Mouse (Mus musculus) regulatory T cell (primary cell): ENCODE measurements around the gene Gm28047.

Experiments used
- in situ Hi-C: fragments of 300-600 bp; cut with MboI, MseI; formaldehyde crosslinking; loops from one replicate; pipeline ENCODE4 v1.15.1; 2025; ENCODE audit warnings: high pct_unique_total_duplicates

Gene Gm28047

DNA sequence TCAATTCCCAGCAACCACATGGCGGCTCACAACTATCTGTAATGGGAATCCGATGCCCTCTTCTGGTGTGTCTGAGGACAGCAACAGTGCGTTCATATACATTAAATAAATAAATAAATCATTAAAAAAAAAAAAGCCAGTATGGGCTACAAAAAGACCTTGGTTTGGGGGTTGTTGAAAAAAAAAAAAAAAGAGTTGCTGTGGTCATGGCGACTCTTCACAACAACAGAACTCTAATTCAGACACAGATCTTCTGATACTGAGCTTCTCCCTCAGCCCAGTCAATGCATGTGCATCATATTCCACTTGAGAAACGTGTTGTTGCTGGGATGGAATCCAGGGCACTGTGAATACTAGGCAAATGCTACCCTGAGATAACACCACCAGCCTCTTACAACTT, 72.3 kb downstream of the Gm28047 start:
- in situ Hi-C loops, result no loop called here

DNA sequence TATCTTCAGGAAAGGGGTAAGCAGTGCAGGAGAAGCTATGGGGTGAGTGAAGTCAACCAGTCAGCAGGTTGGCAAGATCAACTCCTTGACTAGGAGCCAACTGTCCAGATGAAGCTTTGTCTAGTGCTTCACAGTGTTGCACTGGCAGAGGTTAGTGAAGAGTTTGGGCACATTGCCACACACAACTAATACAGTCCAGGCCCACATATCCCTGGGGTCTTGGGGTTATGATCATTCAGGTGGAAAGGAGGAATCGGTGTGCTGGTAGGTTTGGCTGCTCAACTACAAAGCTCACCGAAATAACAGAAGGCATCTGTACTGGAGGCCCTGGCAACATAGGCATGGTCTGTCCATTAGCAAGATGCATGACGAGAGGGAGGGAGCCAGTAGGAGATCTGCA, 77.4 kb downstream of the Gm28047 start:
- in situ Hi-C loops, result no loop called here

GRCm38 (mm10) chr15:102546677-102547427, 78.0 kb downstream of the Gm28047 start:
- in situ Hi-C loops, result no loop called here

GRCm38 (mm10) chr15:102546246-102546645, 78.6 kb downstream of the Gm28047 start:
- in situ Hi-C loops, result no loop called here

DNA sequence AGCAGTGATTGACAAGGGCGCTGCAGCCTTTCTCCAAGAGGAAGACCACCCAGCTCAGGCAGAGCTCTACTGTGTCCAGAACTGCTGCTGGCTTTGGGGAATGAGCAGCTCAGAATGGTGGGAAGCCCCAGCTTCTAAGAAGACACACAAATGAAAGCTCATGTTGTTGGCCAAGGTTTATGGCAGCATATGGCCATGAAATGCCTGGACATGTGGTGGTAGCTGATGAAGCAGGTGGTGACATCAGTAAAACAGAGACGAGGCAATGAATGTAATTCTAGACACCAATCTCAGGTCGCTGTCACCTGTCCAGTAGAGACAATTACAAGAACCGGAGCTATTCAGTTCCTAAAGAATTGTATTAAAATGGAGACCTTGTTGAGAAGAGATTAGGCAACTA, 80.1 kb downstream of the Gm28047 start:
- in situ Hi-C loops, result no loop called here

GRCm38 (mm10) chr15:102533926-102534325, 90.9 kb downstream of the Gm28047 start:
- in situ Hi-C loops, result no loop called here

DNA sequence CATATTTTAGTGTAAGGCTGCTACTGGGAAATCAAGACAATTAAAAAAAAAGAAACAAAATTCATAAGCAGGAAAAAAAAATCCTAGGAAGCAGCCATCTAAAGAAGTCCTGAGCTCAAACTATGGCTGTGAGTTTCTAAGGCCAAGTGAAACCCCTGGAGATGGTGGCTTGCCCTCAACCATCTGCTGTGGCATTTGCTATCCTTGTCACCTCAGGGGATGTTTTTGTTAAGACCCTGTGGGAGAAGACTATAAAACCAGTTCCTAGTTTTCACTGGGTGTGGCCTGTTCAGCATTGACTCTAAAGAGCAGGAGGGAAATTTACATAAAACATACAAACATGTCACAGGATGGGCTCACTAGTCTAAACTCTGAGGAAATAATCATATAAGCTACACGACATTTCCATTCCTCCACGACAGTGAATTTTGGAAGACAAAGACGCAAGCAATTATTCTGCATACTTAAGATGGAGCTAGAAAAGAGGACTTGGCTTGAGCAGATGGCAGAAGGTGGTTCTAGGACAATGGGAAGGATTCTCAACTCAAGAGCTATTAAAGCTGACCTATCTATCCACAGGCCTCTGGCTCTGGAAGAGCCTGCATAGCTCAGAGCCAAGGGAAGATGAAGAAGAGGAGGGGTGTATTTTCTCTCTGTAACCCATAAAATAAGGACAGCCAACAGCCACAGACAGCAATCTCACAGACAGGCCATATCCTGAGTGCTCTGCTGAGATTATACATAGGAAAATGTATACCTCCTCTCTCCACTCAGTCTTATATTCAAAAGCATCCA, 92.6 kb downstream of the Gm28047 start:
- in situ Hi-C loops, result no loop called here

DNA sequence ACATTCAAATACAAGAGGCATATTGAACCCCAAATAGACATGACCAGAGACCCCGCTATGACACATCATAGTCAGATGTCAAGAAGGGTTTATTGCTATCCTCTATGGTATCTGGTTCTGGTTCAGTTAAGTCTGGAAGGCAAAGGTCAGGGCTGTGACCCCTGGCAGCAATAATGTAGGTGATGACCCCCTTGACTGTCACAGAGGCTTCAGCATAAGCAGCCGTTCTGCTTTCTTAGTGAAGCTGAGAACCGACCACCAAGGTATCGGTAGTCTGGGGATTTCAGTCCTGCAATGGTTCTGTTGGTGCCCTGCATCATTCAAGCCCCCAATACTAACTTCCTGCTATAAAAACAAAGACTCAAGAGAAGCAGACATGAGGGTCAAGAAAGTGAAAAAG, 93.3 kb downstream of the Gm28047 start:
- in situ Hi-C loops, result no loop called here

- in situ Hi-C loops, result no loop called here
Measured at GRCm38 (mm10) chr15:102530566-102530965, 94.3 kb downstream of the Gm28047 start.

DNA sequence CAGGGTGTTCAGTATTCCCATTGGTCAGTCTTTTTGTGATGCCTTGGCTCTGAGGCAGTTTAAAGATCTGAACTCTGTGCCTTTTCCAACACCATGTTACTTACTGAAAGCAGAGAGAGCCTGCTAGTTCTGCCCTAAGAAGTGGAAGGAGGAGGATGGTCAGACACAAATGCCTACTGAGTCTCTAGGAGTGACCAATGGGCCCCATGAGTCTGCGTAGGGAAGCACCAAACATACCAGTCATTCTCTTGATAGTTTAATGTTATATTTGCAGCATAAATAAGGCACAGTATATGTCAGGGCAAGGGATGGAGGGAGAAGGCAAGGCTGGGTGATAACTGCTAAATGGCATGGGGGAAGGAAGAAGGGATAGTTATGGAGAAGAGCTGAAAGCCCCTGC, 96.5 kb downstream of the Gm28047 start:
- in situ Hi-C loops, result no loop called here

GRCm38 (mm10) chr15:102527936-102528335, 96.9 kb downstream of the Gm28047 start:
- in situ Hi-C loops, result no loop called here

GRCm38 (mm10) chr15:102526111-102527002, 98.5 kb downstream of the Gm28047 start:
- in situ Hi-C loops, result no loop called here

DNA sequence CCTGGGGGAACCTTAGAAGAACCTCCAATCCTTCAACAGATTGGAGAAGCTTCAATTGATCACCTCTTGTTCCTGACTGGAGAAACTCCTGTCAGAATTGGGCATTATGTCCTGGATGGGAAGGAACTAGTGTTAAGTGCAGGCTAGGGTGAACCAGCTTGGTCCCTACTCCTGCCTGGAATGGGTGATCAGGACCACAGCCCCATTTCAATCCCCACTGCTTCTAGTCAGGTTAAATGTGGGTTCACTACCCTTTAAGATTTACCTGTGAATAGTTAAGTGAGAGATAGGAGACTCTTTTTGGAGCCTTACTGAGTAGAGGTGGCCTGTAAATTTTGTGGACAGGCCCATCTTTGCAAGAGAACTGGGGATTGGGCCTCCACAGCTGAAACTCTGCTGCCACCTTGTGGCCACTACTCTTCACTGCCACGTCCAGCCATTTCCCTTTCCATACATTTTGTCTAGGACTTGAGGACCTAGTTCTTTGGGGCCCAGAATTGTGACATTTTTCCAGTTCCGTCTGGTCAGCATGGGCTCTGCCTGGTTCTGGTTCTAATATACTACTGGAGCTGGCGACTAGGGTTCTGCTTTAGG, 99.9 kb downstream of the Gm28047 start, which contains the start of gene Npff:
Npff (minus strand) TSS at position 51 of the 594 bp plus-strand sequence.
- in situ Hi-C loops, result no loop called here

GRCm38 (mm10) chr15:102521480-102521879, 103.4 kb downstream of the Gm28047 start:
- in situ Hi-C loops, result no loop called here

- in situ Hi-C loops, result no loop called here
Measured at GRCm38 (mm10) chr15:102520416-102520815, 104.5 kb downstream of the Gm28047 start.

DNA sequence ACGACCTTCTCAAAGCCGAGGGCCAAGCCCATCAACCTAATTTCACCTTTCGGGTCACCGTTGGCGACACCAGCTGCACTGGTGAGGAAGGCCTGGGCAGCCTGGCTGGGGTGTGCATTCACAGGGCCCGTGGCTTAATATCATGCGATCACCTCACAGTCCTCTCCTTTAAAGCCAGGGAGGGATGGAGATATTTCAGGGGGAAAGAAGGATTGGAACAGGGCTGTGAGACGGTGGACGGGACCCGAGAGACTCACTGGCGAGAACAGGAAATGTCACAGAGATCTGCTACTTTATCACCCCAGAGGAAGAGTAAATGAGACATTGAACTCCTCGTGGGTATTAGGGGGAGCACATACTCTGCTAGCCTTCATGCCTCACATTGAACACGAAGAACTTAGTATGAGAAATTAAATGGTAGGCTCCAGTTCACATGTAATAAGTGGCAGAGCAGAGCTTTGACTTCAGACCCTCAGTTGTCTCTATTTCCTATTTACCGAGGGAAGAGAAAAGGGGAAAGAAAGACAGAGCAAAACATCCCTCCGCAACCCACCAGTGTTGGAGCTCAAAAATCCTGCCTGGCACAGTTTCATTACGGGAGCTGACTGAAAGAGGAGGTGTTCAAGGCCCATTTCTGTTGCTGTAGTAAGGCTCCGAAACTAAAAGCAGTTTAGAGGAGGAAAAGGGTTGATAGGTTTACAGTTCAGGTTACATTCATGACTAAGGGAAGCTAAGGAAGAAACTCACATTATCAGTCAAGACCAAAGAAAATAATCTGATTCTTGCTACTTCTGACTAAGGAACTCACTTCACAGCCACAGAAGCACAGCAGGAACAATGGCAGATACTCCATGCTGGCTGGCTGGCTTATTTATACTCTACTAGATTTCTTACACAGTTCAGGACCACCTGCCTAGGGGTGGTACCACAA, 105.4 kb downstream of the Gm28047 start:
- in situ Hi-C loops, result no loop called here

- in situ Hi-C loops, result no loop called here
Measured at GRCm38 (mm10) chr15:102518859-102519201, 106.0 kb downstream of the Gm28047 start.

- in situ Hi-C loops, result no loop called here
Measured at GRCm38 (mm10) chr15:102517976-102518858, 106.7 kb downstream of the Gm28047 start, which contains the start of gene Tarbp2. Gene Tarbp2 (plus strand): TSS chr15:102518192.

GRCm38 (mm10) chr15:102517631-102517975, 107.3 kb downstream of the Gm28047 start:
- in situ Hi-C loops, result no loop called here
